Mouse (Mus musculus) olfactory bulb, adult 2 months (tissue): ENCODE data around the gene Sppl3. TPM values are rescaled to one million over a fixed set of nuclear protein-coding genes. Genes with fewer than 3 reads are reported as not detected.
A peak's percentile ranks its signal among the peaks of the same experiment; 100 is the strongest.

ENCODE experiments used
- H3K27ac ChIP-seq: fragments of 200-500 bp; 2 replicates; pipeline ENCODE4 v1.5.1; 2012; ENCODE audit warnings: low read depth, low read length; ENCODE audit not compliant: insufficient read depth
- H3K4me1 ChIP-seq: fragments of 200-500 bp; 2 replicates; pipeline ENCODE4 v1.6.1; 2012; ENCODE audit warnings: low read length; ENCODE audit not compliant: control insufficient read depth, insufficient read depth
- H3K4me3 ChIP-seq: fragments of 200-500 bp; 2 replicates; pipeline ENCODE4 v1.5.1; 2012; ENCODE audit warnings: mild to moderate bottlenecking, low read depth, low read length, moderate library complexity; ENCODE audit not compliant: insufficient read depth
- CTCF ChIP-seq: fragments of 200-500 bp; IDR thresholded peaks from 2 replicates; pipeline ENCODE4 v1.5.1; 2012; ENCODE audit warnings: low read depth, mild to moderate bottlenecking, low read length, moderate library complexity; ENCODE audit not compliant: insufficient read depth
- POLR2A ChIP-seq: fragments of 200-500 bp; IDR thresholded peaks from 2 replicates; pipeline ENCODE4 v1.6.1; 2012; ENCODE audit warnings: mild to moderate bottlenecking, low read depth, low read length, moderate library complexity; ENCODE audit not compliant: insufficient read depth
- WGBS: fragments of 180-500 bp; shearing (Covaris S2); methylation state at CpG from one replicate; pipeline ENCODE4 v1.1.7; 2018; 5-methylcytosine and 5-hydroxymethylcytosine counted together
- polyA plus RNA-seq: library from polyadenylated mRNA; stranded (reverse); fragments of >200 nt; gene quantifications from 2 replicates; pipeline ENCODE4 v1.2.4, GENCODE M21; 2012; ENCODE audit warnings: low replicate concordance; ENCODE audit not compliant: missing spikeins, insufficient read depth, insufficient read length

The Sppl3 gene
- polyA plus RNA-seq, 1 experiment, result not detected

GRCm38 (mm10) chr5:115118961-115119570 lies 108.1 kb downstream of the Sppl3 start, which contains the start of gene Acads:
Acads (minus strand) TSS chr5:115119346.
- no peak within 1 kb of the TSS for H3K27ac ChIP-seq
- peaks cover 3% of the 10 kb centered on the region; the same call in 1 of the 2 replicates for H3K4me1 ChIP-seq
- peak within 1 kb of the TSS; percentile 46 for H3K4me3 ChIP-seq
- TF ChIP-seq CTCF, result no peak
- 21% methylated on average over 39 of the region's 39 CpGs for WGBS

- H3K27ac ChIP-seq, result no peak overlapping the region
- 78% methylated on average over 5 of the region's 5 CpGs for WGBS
- TF ChIP-seq CTCF, result no peak
- no peak for TF ChIP-seq POLR2A
- no peak overlapping the region for H3K4me3 ChIP-seq
- H3K4me1 ChIP-seq, result peaks cover 10% of the 10 kb centered on the region
Observed at GRCm38 (mm10) chr5:115120978-115121377, 110.0 kb downstream of the Sppl3 start.

DNA sequence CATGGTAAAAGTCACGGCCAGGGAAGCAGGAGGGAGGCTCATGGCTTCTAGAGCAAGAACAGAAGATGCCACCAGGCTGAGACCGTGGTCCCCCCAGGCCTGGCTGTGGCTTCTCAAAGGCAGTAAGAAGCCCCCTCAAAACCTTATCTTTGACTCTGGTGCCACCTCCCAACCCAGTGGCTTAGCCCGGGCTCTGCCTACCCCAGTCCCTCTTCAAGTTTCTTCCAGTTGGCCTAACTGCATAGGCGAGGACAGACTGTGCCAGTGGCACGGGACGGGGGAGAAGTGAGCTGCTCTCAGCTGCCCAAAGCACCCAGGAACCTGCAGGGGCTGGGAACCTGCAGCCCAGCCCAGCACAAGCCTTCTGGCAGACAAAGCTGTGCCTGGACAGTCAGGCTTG lies 113.8 kb downstream of the Sppl3 start:
- Histone ChIP-seq H3K4me3 (no peak overlapping the region), H3K4me1 (peaks cover 14% of the 10 kb centered on the region), H3K27ac (no peak overlapping the region)
- 94% methylated on average over 6 of the region's 6 CpGs for WGBS
- no peak for TF ChIP-seq CTCF

DNA sequence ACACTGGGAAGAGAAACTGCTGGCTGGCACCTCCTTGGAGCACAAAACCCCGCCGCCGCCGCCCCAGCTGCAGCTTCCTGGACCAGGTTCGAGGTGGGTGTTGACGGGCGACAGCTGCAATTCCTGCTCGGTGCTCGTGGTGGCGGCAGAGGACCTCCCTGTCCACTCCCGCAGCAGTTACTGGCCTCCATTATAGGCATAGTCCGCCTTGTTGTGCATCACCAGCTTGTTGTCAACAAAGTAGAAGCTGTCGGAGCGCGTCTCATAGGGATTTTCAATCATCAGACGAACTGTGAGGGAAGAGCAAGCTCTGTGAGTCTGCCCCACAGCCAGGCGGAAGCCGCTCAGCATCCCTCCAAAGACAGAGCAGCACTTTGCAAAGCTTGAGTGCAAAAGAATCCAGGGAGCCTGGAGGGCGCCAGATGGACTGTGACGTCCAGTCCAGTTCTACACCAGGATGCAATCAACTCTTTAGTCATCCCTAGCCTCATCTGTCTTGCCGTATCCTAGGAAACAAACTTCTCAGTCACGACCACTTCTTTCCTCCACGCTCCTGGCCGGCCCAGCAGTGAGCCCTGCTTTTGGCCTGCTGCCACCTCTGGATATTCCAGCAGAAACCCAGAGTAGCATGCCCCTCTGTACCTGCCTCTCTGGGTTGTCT lies 114.4 kb downstream of the Sppl3 start:
- 14% methylated on average over 24 of the region's 24 CpGs for WGBS
- no peak overlapping the region for H3K4me3 ChIP-seq
- H3K4me1 ChIP-seq, result peaks cover 14% of the 10 kb centered on the region
- H3K27ac ChIP-seq, result no peak overlapping the region
- TF ChIP-seq CTCF (peak; percentile 87), POLR2A (no peak)

DNA sequence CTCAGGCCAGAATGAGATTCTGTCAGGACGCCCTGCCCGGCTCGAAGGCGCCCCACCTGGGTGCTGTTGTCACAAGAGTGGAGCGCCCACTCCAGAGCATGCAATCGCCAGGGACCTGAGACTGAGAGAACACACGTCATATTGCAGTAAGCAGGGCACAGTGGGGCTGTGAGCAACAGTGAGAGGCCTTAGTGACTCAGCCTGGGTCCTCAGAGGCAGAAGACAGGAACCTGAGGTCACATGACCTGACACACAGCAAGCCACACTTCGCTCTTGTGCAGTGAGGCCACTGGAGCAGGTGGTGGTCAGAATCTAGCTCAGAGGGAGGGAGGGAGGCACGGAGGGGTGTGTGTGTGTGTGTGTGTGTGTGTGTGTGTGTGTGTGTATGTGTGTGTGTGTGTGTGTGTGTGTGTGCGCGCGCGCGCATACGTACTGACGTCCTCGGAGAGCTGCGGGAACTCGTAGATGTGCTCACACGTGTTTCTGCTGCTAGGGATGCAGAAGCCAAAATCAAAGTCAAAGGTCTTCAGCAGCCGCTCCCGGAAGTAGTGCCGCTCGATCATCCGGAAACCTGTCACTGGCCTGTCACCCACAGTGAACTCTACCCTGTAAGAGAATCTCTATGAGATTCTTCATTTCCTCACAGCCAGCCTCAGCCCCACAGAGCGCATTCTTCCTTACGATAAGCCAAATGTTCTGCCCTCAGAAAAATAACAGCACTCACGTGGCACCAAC lies 115.8 kb downstream of the Sppl3 start:
- Histone ChIP-seq H3K4me1 (peaks cover 14% of the 10 kb centered on the region), H3K4me3 (no peak overlapping the region), H3K27ac (no peak overlapping the region)
- WGBS, result 89% methylated on average over 28 of the region's 28 CpGs
- TF ChIP-seq POLR2A (no peak), CTCF (no peak)

- TF ChIP-seq CTCF (no peak), POLR2A (no peak)
- Histone ChIP-seq H3K4me1 (peaks cover 15% of the 10 kb centered on the region), H3K4me3 (no peak overlapping the region), H3K27ac (no peak overlapping the region)
- 92% methylated on average over 22 of the region's 22 CpGs for WGBS
Observed at GRCm38 (mm10) chr5:115127421-115128179, 116.7 kb downstream of the Sppl3 start.

- 81% methylated on average over 6 of the region's 6 CpGs for WGBS
- Histone ChIP-seq H3K4me3 (no peak overlapping the region), H3K4me1 (peaks cover 24% of the 10 kb centered on the region), H3K27ac (no peak overlapping the region)
- no peak for TF ChIP-seq POLR2A
- TF ChIP-seq CTCF, result no peak
Observed at GRCm38 (mm10) chr5:115129328-115129727, 118.4 kb downstream of the Sppl3 start.

- 89% methylated on average over 8 of the region's 8 CpGs for WGBS
- TF ChIP-seq POLR2A, result no peak
- TF ChIP-seq CTCF, result no peak
- peaks cover 11% of the 10 kb centered on the region for H3K4me1 ChIP-seq
- no peak overlapping the region for H3K4me3 ChIP-seq
- no peak overlapping the region for H3K27ac ChIP-seq
Observed at GRCm38 (mm10) chr5:115132465-115132864, 121.5 kb downstream of the Sppl3 start.
